Mouse (Mus musculus): Measurements from ENCODE around the gene Hirip3.

Hirip3 gene

DNA sequence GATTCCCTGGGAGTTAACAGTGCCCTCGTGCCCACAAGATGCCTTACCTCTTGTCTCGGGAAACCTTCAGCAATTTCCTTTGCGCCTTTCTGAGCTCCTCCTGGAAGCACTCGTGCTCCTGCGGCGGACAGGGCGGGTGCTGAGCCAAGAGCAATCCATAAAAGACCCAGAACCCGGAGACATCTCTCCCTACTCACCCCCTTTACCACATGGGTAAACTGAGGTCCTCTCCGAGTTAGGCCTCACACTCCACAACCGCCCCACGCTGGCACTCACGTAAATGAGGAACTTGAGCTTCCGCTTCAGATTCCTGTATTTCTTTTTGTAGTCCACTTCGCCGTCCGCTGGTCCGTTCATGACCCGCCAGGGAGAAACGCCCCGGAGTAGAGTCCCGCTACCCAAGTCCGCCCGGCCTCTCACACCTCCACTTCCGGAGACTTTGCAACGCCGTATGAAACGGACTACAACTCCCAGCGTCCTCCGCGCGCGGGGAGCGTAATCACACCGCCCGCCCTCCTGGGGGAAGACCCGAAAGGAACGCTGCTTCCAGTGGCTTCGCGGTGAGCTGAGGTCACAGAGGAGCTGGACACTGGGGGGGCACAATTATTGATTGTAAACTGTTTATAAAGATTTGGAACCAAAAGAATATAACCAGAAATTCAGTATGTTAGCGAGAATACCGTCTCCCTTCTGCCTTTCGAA lies at the start of gene Hirip3:
TSS of gene Hirip3 (plus strand) at position 544 of the 702 bp plus-strand sequence.
- no peak for DNase-seq (ENCODE audit: extremely low read depth, low read depth, low spot score)

GRCm38 (mm10) chr7:126815726-126816222 lies 46.0 kb upstream of the Hirip3 start:
- DNase-seq (ENCODE audit: extremely low read depth, low read depth, low spot score) = no peak

- no peak for DNase-seq (ENCODE audit: extremely low read depth, low read depth, low spot score)
Measured at GRCm38 (mm10) chr7:126816494-126816893, 45.3 kb upstream of the Hirip3 start.

- no peak for DNase-seq (ENCODE audit: extremely low read depth, low read depth, low spot score)
Measured at GRCm38 (mm10) chr7:126817595-126817994, 44.2 kb upstream of the Hirip3 start.

GRCm38 (mm10) chr7:126818818-126819217 lies 43.0 kb upstream of the Hirip3 start:
- DNase-seq (ENCODE audit: extremely low read depth, low read depth, low spot score) = no peak

- DNase-seq (ENCODE audit: extremely low read depth, low read depth, low spot score) = no peak
Measured at GRCm38 (mm10) chr7:126821835-126822511, 39.8 kb upstream of the Hirip3 start.

- DNase-seq (ENCODE audit: extremely low read depth, low read depth, low spot score) = no peak
Measured at GRCm38 (mm10) chr7:126822741-126823140, 39.0 kb upstream of the Hirip3 start.

GRCm38 (mm10) chr7:126823202-126823711 lies 38.5 kb upstream of the Hirip3 start:
- DNase-seq (ENCODE audit: extremely low read depth, low read depth, low spot score) = no peak

DNA sequence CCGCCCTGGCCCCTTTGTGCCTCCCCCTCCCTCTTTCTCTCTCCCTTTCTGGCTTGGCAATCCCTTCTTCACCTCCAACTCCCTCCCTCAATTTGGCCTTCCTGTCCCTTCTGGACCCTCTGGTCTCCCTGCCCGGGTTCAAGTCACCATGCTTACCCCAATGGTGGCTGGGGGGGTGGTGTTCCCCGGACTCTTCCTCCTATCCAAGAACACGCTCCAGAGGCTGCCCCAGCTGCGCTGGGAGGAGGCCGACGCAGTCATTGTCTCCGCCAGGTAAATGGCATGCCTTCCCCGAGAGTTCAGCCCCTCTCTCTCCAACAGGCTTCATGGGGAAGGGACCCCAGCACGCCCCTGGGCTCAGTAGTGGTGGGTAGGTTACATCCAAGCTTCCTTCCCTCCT lies 37.8 kb upstream of the Hirip3 start:
- no peak for DNase-seq (ENCODE audit: extremely low read depth, low read depth, low spot score)

GRCm38 (mm10) chr7:126825403-126825802 lies 36.4 kb upstream of the Hirip3 start:
- DNase-seq (ENCODE audit: extremely low read depth, low read depth, low spot score) = no peak

- DNase-seq (ENCODE audit: extremely low read depth, low read depth, low spot score) = no peak
Measured at GRCm38 (mm10) chr7:126825952-126826351, 35.8 kb upstream of the Hirip3 start.

DNA sequence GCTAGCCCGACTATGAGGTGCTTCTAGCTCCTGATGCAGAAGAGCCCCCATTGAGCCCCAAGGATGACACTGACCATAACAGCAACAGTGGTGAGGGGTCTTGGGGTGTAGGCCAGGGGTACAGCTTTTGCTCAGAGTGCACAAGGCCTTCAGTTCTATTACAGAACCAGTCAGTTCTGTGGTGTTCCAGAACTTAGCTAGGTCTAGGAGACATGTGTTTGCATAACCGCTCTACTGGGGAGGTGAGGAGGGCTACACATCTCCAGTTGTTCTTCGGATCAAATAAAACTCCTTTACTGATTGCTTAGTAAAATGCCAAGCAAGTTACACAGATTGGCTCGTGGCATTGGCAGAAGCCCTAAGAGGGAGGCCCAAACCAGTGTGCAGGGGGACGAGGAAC lies 30.2 kb upstream of the Hirip3 start, which contains the start of gene 4930451I11Rik:
TSS of gene 4930451I11Rik (minus strand) at position 101 of the 400 bp plus-strand sequence.
- no peak for DNase-seq (ENCODE audit: extremely low read depth, low read depth, low spot score)

DNA sequence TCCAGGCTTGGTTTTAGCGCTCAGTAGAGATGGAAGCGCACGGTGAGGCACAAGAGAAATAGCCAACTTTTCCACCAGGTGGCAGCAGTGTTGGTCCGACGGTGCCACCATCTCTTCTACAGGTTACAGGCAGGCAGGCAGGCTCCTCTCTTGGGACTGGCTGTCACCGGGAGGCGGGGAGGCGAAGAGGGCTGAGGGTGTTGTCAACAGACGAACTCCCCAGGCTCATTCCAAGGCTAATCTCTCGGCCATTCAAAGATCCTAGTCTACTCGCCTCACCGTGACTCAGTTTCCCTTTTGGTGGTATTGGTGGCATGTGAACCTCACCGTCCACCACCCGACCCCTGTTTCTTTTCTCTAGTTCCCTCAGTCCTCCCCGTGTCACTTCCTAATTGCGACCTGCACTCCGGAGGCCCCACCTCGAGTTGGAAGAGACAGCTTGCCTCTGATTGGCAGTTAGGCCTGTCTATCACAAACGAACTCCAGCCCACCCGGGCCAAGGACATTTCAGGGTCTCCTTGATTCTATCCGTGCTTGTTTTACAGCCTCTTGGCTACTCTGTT lies 29.7 kb upstream of the Hirip3 start:
- no peak for DNase-seq (ENCODE audit: extremely low read depth, low read depth, low spot score)

DNA sequence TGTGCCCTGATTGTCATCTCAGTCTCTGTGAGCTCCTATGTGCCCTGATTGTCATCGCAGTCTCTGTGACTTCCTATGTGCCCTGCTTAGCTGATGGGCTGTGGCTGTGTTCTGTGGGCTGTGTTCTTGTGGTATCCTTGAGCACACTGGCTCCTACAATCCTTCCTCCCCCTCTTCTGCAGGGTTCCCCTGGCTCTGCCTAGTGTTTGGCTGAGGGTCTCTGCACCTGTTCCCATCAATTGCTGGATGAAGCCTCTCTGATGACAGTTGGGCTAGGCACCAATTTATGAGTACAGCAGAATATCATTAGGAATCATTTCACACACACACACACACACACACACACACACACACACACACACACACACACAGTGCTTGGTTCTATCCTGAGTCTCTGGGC lies 28.5 kb upstream of the Hirip3 start:
- DNase-seq (ENCODE audit: extremely low read depth, low read depth, low spot score) = no peak

DNA sequence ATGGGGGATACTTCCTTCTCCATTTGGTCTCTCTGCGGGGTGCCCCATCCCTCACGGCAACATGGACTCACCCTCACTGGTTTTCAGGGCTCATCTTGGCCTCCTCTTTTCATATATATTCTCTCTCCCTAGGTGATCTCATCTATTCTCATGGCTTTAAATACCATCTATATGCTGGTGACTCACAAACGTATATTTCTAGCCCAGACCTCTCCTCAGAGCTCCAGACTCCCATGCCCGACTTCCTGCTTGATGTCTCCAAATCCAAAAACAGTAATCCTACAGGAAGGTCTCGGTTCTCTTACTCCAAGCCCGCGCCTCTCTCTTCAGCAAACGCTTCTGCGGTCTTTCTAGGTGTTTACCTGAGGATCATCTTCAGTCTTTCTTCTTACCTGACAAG lies 18.5 kb upstream of the Hirip3 start:
- no peak for DNase-seq (ENCODE audit: extremely low read depth, low read depth, low spot score)

DNA sequence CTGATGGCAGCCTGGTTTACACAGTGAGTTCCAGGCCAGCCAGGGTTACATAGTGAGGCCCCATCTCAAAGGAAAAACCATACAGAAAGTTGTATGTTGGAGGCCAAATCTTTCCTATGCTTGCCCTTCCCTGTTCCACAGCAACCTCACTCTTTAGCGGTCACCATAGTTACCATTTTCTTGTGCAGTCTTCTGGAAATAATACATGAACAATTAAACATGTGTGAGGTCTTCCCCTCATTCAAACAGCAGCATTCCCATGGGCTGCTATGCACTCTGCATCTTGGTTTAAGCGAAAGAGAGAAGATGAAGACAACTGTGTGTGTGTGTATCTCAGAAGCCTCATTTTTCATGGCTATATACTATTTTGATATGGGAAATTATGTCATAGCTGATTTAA lies 16.3 kb upstream of the Hirip3 start:
- no peak for DNase-seq (ENCODE audit: extremely low read depth, low read depth, low spot score)

DNA sequence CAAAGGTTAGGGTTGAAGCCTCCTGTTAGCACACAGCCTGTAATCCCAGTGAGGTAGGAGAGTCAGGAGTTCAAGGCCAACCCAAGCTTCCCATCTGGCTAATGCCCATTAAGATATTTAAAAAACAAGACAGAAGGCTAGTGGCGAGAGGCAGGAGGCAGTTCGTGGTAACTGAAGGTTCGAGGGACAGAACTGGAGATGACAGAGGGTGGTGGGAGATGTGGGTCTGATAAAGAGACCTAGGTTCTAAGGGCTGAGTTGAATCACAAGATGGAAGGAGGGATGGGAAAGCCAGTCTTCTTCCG lies 14.7 kb upstream of the Hirip3 start, which contains the start of gene Doc2a:
TSS of gene Doc2a (plus strand) at position 301 of the 305 bp plus-strand sequence.
- no peak for DNase-seq (ENCODE audit: extremely low read depth, low read depth, low spot score)

- DNase-seq (ENCODE audit: extremely low read depth, low read depth, low spot score) = no peak
Measured at GRCm38 (mm10) chr7:126847421-126848398, 14.1 kb upstream of the Hirip3 start.

- DNase-seq (ENCODE audit: extremely low read depth, low read depth, low spot score) = no peak
Measured at GRCm38 (mm10) chr7:126848794-126849193, 13.0 kb upstream of the Hirip3 start.

DNA sequence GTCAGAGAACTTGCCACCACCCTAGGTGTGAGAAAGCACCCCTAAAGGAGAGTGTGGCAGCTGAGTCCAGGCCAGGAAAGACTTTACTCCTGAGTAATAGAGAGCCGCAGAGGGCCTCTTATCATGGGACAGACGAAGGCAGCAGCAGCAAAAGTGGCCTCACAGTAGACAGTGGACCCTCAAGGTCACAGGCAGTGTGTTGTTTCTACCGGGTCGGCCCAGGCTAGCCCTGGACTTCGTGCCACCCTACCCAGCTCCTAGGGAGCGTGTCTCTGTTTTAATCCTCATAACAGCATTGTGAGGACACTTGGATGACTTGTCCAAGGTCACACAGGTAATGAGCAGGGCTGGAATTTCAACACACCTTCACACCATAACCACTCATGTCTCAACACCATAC lies 11.6 kb upstream of the Hirip3 start:
- DNase-seq (ENCODE audit: extremely low read depth, low read depth, low spot score) = no peak

DNA sequence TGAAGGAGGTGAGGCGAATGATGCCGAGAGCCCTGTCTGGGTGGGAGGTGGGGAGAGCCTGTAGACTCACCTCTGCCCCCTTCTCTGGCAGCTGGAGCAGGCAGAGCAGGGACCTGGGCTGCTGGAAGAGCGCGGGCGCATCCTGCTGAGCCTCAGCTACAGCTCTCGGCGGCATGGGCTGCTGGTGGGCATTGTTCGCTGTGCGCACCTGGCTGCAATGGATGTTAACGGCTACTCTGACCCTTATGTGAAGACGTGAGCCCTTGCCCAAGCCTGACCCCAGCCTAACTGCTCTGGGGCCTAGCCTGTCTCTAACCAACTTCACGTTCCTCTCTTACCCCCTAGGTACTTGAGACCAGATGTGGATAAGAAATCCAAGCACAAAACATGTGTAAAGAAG lies 10.6 kb upstream of the Hirip3 start:
- no peak for DNase-seq (ENCODE audit: extremely low read depth, low read depth, low spot score)
